Mouse (Mus musculus): ENCODE data around the gene Ccp110.

DNA sequence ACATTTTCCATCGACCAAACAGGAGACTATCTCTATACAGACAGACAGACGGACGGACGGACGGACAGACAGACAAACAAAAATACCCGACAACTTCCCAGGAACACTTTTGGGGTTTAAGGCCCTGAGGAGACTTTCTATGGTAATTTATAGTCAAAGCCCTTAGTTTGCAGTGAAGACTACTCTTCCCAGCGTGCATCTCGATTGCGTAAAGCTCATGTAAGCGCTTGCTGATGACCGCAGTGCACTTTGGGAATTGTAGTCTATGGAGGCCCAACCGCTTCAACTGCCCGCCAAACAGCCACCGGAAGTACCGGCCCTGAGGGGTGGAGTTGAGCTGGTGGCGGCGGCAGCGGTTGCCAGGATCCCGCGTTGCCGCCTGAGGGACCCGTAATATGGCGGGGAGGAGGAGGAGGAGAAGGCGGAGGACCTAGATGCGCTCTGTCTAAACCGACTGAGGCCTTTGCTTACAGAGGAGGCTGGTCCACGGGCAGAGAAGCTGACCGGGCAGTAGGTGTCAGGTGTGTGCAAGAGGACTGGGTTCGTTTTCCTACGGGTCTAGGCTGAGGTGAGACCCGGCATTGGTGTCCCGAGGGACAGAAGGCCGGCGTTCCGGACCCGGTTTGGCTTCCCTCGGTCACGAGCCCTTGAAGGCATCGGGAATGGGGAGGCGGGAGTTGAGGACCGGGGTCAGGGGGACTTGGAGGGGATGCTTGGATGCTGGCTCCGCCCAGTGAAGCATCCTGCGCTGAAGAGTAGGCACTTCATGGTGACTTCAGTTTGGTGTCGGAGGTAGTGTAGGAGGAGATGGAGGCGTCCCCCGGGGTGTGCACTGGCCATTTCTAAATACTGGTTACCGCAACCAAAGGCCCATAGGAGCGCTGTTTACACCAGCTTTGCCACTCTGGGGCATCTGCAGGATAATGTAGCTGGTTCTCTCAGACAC lies at the start of gene Ccp110:
- TF ChIP-seq CTCF (conservative IDR thresholded peaks at IDR 0.05; ENCODE audit: low read length) (no peak), NANOG (IDR thresholded peaks at IDR 0.05; ENCODE audit: borderline replicate concordance, low read length) (no peak), POU5F1 (IDR thresholded peaks at IDR 0.05; ENCODE audit: borderline replicate concordance, low read length) (no peak)

All from E14TG2a.4 (cell line).